ENCODE assay signal across 27 mouse cellular contexts in genomic region chr8:91837131-91837530, GRCm38 (mm10). TPM values are rescaled to one million over a fixed set of nuclear protein-coding genes. Genes with fewer than 3 reads are reported as not detected.
DNase-seq lines count a peak whose midpoint lies in the region; ATAC-seq and TF ChIP-seq lines count a peak whose summit lies in the region.
"Had no signal": no experiment of that assay in that cellular context is flagged by ENCODE, and none has a peak within 500 bp of the region (broad histone marks: within the 10 kb centered on the region; RNA-seq: fewer than 3 reads in every experiment).

No protein-coding gene starts in this region.

- intact Hi-C loops in left cerebral cortex, adult 2 months (cut with DNase I): no loop called here

- WGBS in hindbrain, embryonic 10.5 days: 41% methylated on average over 1 of the region's 1 CpGs
- 90% methylated on average over 1 of the region's 1 CpGs for WGBS in hindbrain, postnatal 0 days
- 45% methylated on average over 1 of the region's 1 CpGs for WGBS in intestine, embryonic 15.5 days
- 50% methylated on average over 1 of the region's 1 CpGs for WGBS in intestine, postnatal 0 days

- no peaks in the 10 kb centered on the region for H3K36me3 ChIP-seq in hindbrain, embryonic 10.5 days
- no peaks in the 10 kb centered on the region for H3K36me3 ChIP-seq in hindbrain, postnatal 0 days (ENCODE audit: insufficient read depth, low read length)
- no peaks in the 10 kb centered on the region for H3K36me3 ChIP-seq in testis, adult 2 months (ENCODE audit: control insufficient read depth, insufficient read depth, low read length)
- no peaks in the 10 kb centered on the region for H3K36me3 ChIP-seq in intestine, embryonic 15.5 days
- no peaks in the 10 kb centered on the region for H3K36me3 ChIP-seq in intestine, postnatal 0 days (ENCODE audit: control insufficient read depth, insufficient read depth)
- H3K36me3 ChIP-seq: embryonic facial prominence, embryonic 10.5 days; embryonic facial prominence, embryonic 12.5 days; forebrain, embryonic 10.5 days; forebrain, embryonic 12.5 days had no signal

- H3K27me3 ChIP-seq in hindbrain, embryonic 10.5 days (ENCODE audit: insufficient read depth, poor library complexity, severe bottlenecking): peaks cover 47% of the 10 kb centered on the region
- no peaks in the 10 kb centered on the region for H3K27me3 ChIP-seq in hindbrain, postnatal 0 days (ENCODE audit: insufficient read depth, low read length)
- H3K27me3 ChIP-seq in testis, adult 2 months (ENCODE audit: control insufficient read depth, insufficient read depth, low read length): no peaks in the 10 kb centered on the region
- peaks cover 8% of the 10 kb centered on the region; the same call in 1 of the 2 replicates for H3K27me3 ChIP-seq in intestine, embryonic 15.5 days (replicated peaks)
- no peaks in the 10 kb centered on the region; the same call in 1 of the 2 replicates for H3K27me3 ChIP-seq in intestine, postnatal 0 days (replicated peaks; ENCODE audit: control insufficient read depth, insufficient read depth, low read length)
- H3K27me3 ChIP-seq: CH12.LX had no signal

- no peak for ATAC-seq in hindbrain, postnatal 0 days
- peak; percentile 71 for ATAC-seq in intestine, embryonic 15.5 days
- peak; percentile 63; the same call in 1 of the 2 replicates for ATAC-seq in intestine, postnatal 0 days
- no peak for ATAC-seq in erythroblast, adult 5-6 weeks (replicated peaks; ENCODE audit: low FRiP score, poor library complexity, severe bottlenecking)
- ATAC-seq: activated CD4-positive, CD25-positive, alpha-beta regulatory T cell, adult 4 months; CD4-positive, CD25-positive, alpha-beta regulatory T cell, adult 4 months; forebrain, embryonic 14.5 days; forebrain, embryonic 16.5 days had no signal

- H3K4me2 ChIP-seq in hindbrain, postnatal 0 days (ENCODE audit: low read depth, low read length): no peak overlapping the region
- H3K4me2 ChIP-seq in intestine, embryonic 15.5 days (replicated peaks): no peak overlapping the region
- H3K4me2 ChIP-seq in intestine, postnatal 0 days (replicated peaks; ENCODE audit: low read depth): peak overlapping the region; percentile 32; the same call in 1 of the 2 replicates
- H3K4me2 ChIP-seq: embryonic facial prominence, embryonic 12.5 days; forebrain, embryonic 12.5 days had no signal

- H3K4me3 ChIP-seq in hindbrain, embryonic 10.5 days: no peak overlapping the region
- H3K4me3 ChIP-seq in hindbrain, postnatal 0 days (ENCODE audit: low read length): no peak overlapping the region
- H3K4me3 ChIP-seq in testis, adult 2 months (ENCODE audit: control insufficient read depth, low read depth, low read length): peak overlapping the region; percentile 25
- no peak overlapping the region for H3K4me3 ChIP-seq in intestine, embryonic 15.5 days (replicated peaks)
- H3K4me3 ChIP-seq in intestine, postnatal 0 days (ENCODE audit: low read depth, low read length): no peak overlapping the region
- H3K4me3 ChIP-seq in left cerebral cortex, adult 2 months: no peak overlapping the region
- H3K4me3 ChIP-seq: embryonic facial prominence, embryonic 10.5 days; embryonic facial prominence, embryonic 12.5 days; erythroblast, embryonic 14.5 days; forebrain, embryonic 10.5 days; forebrain, embryonic 12.5 days had no signal

- DNase-seq in hindbrain, embryonic 10.5 days (ENCODE audit: low spot score): no peak
- no peak for DNase-seq in hindbrain, postnatal 0 days (ENCODE audit: low spot score)
- DNase-seq in testis, postnatal 10 days (ENCODE audit: low spot score): no peak
- no peak for DNase-seq in left cerebral cortex, adult 2 months (ENCODE audit: extremely low spot score in 1 of 2, low spot score in 2 of 2)
- DNase-seq: adrenal gland, adult 8-10 months; adrenal gland, postnatal 25 days; B cell, adult 2 months; cerebellum, adult 11 months; cerebellum, adult 18-20 months; cerebellum, adult 8-10 months; cerebellum, adult 9-11 months; cerebellum, postnatal 14 days had no signal

- H3K9ac ChIP-seq in hindbrain, postnatal 0 days (replicated peaks; ENCODE audit: low read length): no peak overlapping the region
- H3K9ac ChIP-seq in intestine, embryonic 15.5 days: no peak overlapping the region
- H3K9ac ChIP-seq in intestine, postnatal 0 days (ENCODE audit: low read depth, low read length): no peak overlapping the region
- H3K9ac ChIP-seq: embryonic facial prominence, embryonic 12.5 days; forebrain, embryonic 12.5 days had no signal

- peaks cover 11% of the 10 kb centered on the region for H3K4me1 ChIP-seq in hindbrain, embryonic 10.5 days (replicated peaks)
- no peaks in the 10 kb centered on the region for H3K4me1 ChIP-seq in hindbrain, postnatal 0 days (ENCODE audit: insufficient read depth, low read length)
- H3K4me1 ChIP-seq in testis, adult 2 months (ENCODE audit: control insufficient read depth, insufficient read depth, low read length): no peaks in the 10 kb centered on the region
- H3K4me1 ChIP-seq in intestine, embryonic 15.5 days (replicated peaks): no peaks in the 10 kb centered on the region
- H3K4me1 ChIP-seq in intestine, postnatal 0 days (replicated peaks; ENCODE audit: control insufficient read depth, insufficient read depth, low read length): no peaks in the 10 kb centered on the region
- H3K4me1 ChIP-seq: embryonic facial prominence, embryonic 12.5 days; forebrain, embryonic 12.5 days had no signal

- TF ChIP-seq POLR2A in testis, adult 2 months (IDR thresholded peaks at IDR 0.05; ENCODE audit: control insufficient read depth, low read depth, low read length): no peak

- H3K9me3 ChIP-seq in hindbrain, embryonic 10.5 days: no peaks in the 10 kb centered on the region
- H3K9me3 ChIP-seq in hindbrain, postnatal 0 days (ENCODE audit: low read length): no peaks in the 10 kb centered on the region
- no peaks in the 10 kb centered on the region for H3K9me3 ChIP-seq in intestine, embryonic 15.5 days
- H3K9me3 ChIP-seq in intestine, postnatal 0 days (ENCODE audit: control insufficient read depth): no peaks in the 10 kb centered on the region
- H3K9me3 ChIP-seq: embryonic facial prominence, embryonic 10.5 days; embryonic facial prominence, embryonic 12.5 days; forebrain, embryonic 10.5 days; forebrain, embryonic 12.5 days had no signal

- TF ChIP-seq CTCF in hindbrain, postnatal 0 days (IDR thresholded peaks at IDR 0.05; ENCODE audit: low read depth): no peak
- TF ChIP-seq CTCF in testis, adult 2 months (IDR thresholded peaks at IDR 0.05; ENCODE audit: control insufficient read depth, insufficient read depth, insufficient replicate concordance, low read depth, low read length): no peak
- TF ChIP-seq CTCF in intestine, postnatal 0 days (IDR thresholded peaks at IDR 0.05; ENCODE audit: low read depth): no peak
- TF ChIP-seq CTCF in left cerebral cortex, adult 2 months (IDR thresholded peaks at IDR 0.05): no peak

- peak overlapping the region; percentile 19; the same call in 1 of the 2 replicates for H3K27ac ChIP-seq in hindbrain, embryonic 10.5 days
- no peak overlapping the region for H3K27ac ChIP-seq in hindbrain, postnatal 0 days
- H3K27ac ChIP-seq in testis, adult 2 months (ENCODE audit: control insufficient read depth, insufficient read depth, low read depth, low read length): no peak overlapping the region
- no peak overlapping the region for H3K27ac ChIP-seq in intestine, embryonic 15.5 days
- H3K27ac ChIP-seq in intestine, postnatal 0 days (ENCODE audit: low read depth, low read length): no peak overlapping the region
- H3K27ac ChIP-seq in left cerebral cortex, adult 2 months: no peak overlapping the region
- H3K27ac ChIP-seq: embryonic facial prominence, embryonic 10.5 days; embryonic facial prominence, embryonic 12.5 days; forebrain, embryonic 10.5 days; forebrain, embryonic 12.5 days had no signal

RNA-seq across cellular contexts. Expression of gene Irx3, which starts 35.3 kb away (rescaled TPM):
- 38.1 and 45.2 TPM in 2 replicates for polyA plus RNA-seq in hindbrain, embryonic 10.5 days (2016; fragmentation: Nextera tagmentation; extraction: Ambion mirVana)
- total RNA-seq in hindbrain, postnatal 0 days (2014; rRNA removed): 17.1 and 22.9 TPM in 2 replicates
- 11.3 and 11.7 TPM in 2 replicates for polyA plus RNA-seq in hindbrain, postnatal 0 days (2015; fragmentation: Nextera tagmentation; extraction: Ambion mirVana)
- polyA plus RNA-seq in testis, adult 2 months (2012; rRNA removed): 0.08 and 0.10 TPM in 2 replicates
- polyA plus RNA-seq in intestine, embryonic 15.5 days (2015; fragmentation: Nextera tagmentation; extraction: Ambion mirVana): 0.58 and 0.63 TPM in 2 replicates
- 0.29 and 0.60 TPM in 2 replicates for polyA plus RNA-seq in intestine, postnatal 0 days (2015; fragmentation: Nextera tagmentation; extraction: Ambion mirVana)
- not detected in 2 replicates for total RNA-seq in erythroblast, adult 5-6 weeks (2015; ENCODE audit: low replicate concordance)
- not detected in 2 replicates for total RNA-seq in erythroblast, adult 5-6 weeks (2017; ENCODE audit: low replicate concordance)
- under 1 TPM; 0.14 to 0.21 TPM for total RNA-seq in left cerebral cortex, adult 2 months (2021)
- total RNA-seq: CH12.LX, MEL had no signal
- polyA plus RNA-seq: activated CD4-positive, CD25-positive, alpha-beta regulatory T cell, adult 4 months; CD4-positive, CD25-positive, alpha-beta regulatory T cell, adult 4 months; erythroblast, embryonic 14.5 days had no signal

Comparison
In these comparisons a context has a peak if more than half of its experiments do, and no peak if none do; other contexts are left out.
1. ATAC-seq: peak in intestine, embryonic 15.5 days (single experiment) and intestine, postnatal 0 days (single experiment); none in hindbrain, postnatal 0 days (single experiment) and erythroblast, adult 5-6 weeks (single experiment).